Mouse (Mus musculus) urinary bladder, postnatal 4 days (tissue): ENCODE results near the gene Syne3.
A peak's percentile ranks its signal among the peaks of the same experiment; 100 is the strongest.

Experiments
- DNase-seq, 2 experiments: peaks; one replicate each; pipeline ENCODE4 v3.0.0; 2021 to 2022; ENCODE audit warnings: low spot score in 2 of 2

Syne3 gene

DNA sequence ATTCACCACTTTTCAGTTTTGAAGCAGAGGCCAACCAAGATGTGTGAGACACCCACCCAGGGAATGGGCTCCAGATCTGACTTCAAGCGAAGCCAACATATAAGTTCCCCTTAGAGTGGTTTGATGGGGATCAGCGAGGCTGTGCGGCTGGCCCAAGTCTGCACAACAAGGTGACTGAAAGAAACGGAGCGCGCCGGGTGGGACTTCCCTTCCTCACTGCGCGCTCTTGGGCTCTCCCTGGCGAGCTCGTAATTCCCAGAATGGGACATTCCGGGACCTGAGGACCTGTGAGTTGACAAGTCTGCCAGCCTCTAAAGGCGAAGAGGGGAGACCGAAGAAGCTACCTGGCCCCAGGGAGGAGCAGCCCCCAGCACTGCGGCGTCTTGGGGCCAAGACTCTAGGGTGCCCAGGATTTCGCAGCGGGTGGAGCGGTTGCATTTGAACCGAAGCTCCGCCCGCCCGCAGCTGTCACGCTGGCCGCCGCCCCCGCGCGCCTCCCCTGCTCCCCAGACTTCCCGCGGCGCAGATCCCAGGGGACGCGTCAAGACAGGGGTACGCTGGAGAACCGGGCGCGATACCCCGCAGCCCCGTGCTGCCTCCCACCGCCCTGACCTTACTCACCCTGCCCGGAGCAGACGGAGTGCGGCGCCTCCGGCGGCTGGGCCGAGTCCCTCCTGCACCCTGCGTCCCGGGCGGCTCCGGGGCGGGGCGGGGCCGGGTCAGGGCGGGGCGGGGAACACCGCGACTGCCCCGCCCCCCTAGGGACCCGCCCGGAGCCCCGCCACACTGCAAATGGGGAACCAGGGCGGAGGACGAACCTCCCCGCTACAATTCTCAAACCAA is at the start of gene Syne3:
Syne3 (minus strand) TSS at position 440 of the 843 bp plus-strand sequence.
- peak; percentile 71 to 73 for DNase-seq

DNA sequence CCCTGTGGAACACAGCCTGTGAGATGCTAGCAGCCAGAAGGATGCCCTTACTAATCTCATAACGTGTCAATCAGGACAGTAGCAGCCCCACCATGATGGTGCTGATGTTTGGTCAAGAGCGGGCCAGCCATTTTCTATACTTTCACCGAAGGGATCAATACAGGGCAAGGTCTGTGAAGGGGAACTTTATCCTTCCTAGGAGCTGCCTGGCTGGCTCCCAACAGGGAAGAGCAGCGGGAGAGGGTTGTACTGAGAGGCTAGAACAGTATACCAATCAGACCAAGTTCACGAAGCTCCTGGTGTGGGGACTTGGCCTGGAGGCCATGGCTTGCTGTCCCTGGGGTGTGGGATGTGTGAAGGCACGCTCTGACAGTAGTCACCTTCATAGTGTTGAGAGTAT is 45.7 kb upstream of the Syne3 start:
- no peak for DNase-seq

DNA sequence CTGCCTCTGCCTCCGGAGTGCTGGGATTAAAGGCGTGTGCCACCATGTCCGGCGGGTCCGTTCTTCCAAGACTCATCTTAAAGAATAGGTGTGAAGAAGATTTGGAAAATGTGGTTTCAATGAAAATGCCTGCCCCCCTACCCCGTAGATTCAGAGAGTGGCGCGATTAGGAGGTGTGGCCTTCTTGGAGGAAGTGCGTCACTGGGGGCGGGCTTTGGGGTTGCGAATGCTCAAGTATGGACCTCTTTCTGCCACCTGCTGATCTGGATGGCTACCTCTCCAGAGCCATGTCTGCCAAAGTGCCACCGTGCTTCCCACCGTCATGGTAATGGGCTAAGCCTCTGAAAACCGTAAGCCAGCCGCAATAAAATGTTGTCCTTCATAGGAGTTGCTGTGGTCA is 44.4 kb upstream of the Syne3 start:
- no peak for DNase-seq

DNA sequence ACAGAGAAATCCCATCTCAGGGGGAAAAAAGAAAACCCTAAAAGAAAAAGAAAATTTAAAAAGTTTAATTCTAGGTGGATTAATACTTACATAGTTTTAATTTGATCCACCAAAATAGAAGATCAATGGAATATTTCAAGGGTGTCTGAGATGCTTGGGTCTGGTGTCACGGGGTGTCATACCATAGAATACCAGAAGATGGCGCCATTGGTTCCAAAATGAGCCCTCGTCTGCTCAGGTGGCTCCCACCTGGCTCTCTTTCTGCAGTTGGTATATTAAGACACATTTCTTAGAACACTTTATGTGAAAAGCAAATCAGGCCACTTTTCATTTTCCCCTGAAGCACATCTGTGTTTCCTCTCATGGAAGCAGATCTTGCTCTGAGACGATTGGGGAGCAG is 41.3 kb upstream of the Syne3 start:
- no peak for DNase-seq

DNA sequence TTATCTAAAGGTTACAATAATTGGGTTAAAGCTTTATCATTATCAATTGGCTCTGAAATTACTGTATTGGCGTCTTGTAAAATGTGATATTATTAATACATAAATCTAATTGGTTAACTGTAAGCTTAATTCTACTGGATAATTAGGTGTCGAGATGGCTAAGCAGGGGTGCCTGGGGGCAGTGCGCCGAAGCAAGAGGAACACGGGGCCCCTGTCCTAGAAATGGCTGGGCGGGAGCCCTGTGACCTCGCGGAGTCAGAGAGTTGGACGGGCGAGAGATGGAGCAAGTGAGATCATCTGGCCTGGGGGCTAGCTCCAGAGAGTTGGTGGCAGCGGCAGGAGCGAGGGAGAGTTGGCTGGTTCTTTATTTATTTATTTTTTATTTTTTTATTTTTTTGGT is 40.2 kb upstream of the Syne3 start:
- DNase-seq, result no peak

DNA sequence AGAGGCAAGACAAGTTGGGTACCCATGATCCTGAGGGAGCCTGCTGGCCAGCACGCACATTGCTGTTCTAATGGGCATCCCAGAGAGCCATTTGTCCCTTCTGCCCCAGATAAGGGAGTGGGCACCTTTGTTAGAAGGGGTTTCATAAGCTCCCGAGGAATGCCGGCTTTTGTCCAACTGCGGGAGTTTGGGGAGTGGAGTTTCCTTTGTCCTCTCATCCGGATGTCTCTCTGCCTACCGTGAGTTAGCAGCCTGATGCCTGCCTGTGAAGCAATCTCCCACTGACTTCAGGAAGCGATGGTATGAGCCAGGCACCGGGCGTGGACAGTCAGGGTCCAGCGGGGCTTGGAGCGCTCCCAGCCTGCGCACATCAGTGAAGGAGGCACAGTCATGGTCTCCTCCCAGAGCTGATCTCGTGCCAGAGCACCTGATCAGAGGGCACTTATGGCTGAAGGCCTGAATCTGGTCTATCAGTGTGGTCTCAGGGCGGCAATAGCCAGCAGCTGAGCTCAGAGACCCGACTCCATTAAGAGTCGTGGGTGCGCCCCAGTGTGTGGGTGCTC is 38.8 kb upstream of the Syne3 start:
- no peak for DNase-seq

DNA sequence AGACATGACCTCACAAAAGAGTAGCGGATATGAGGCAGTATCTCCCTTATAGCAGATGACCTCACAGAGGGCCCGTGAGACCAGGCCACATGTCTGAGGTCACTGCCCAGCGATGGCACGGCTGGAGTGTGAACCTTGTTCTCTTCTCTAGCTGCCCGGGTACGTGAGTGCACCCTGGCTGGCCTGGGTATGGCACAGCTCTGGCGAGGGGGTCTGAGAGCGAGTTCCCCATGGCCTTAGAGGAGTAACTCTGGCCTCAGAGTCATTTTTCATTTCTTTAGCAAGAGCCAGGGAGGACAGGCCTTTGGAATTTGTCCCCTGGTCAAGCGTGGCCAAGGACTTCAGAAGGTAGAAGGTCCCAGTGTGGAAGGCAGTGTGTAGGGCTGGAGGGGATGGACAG is 35.2 kb upstream of the Syne3 start:
- no peak for DNase-seq

DNA sequence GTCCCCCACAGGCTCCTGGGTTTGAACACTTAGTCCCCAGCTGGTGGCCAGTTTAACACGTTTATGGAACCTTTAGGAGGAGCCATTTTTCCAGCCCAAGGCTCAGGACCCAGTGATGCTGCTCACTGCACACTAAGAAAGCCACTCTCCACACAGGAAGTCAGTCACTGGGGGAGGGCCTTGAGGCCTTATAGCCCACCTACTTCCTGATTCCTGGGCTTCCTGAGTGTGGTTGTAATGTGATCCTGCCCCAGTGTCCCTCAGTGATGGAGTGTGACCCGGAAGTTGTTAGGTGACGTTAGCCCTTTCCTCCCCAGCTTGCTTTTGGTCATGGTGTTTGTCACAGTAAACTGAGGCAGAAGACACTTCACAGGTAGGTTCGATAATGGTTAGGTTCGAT is 33.5 kb upstream of the Syne3 start:
- no peak for DNase-seq

DNA sequence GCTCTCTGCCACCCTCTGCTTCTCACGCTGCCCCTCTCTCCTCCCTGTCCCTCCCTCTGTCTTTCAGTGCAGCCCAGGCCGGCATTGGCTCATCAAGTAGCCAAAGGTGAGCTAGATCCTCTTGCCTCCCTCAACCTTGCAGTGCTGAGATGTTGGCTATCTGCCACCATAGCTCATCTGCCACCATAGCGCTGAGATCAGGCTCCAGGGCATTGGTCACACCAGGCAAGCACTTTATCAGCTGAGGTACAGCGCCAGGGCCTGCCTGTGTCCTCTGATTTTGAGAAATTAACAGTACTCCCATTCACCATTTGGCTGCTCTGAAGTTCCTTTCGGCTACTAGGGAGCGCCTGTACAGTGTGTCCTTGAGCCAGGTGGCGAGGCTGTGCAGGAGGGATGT is 31.3 kb upstream of the Syne3 start:
- DNase-seq, result no peak

DNA sequence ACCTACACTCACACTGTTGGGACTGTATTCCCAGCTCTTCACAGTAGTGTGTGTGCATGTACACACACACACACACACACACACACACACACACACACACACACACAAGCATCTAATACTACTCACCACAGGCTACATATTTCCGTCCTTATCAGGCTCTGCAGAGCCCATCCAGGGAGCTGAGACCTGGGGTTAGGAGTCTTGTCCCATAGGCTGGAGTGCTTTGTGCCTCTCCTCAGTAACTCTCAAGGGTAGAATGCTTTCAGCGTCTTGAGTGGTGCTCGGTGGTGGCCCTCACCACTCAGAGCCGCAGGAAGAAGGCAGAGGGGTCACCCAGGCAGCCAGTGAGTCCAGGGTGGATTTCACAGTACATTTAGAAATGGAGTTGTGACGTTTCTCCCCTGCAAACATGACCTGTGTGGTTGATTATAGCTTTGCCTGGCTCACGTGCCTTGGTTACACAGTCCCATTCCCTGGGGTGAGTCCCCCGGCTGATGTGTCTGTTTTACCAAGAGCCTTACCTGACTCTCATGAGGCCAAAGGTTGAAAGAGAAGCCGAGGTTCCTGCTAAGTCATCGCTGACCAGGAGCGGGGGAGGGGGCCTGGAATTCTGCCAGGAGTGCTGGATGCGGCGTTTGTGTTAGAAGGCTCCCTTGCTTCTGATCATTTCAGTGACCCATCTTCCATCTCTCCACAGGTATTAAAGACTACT is 30.1 kb upstream of the Syne3 start:
- DNase-seq, result no peak

DNA sequence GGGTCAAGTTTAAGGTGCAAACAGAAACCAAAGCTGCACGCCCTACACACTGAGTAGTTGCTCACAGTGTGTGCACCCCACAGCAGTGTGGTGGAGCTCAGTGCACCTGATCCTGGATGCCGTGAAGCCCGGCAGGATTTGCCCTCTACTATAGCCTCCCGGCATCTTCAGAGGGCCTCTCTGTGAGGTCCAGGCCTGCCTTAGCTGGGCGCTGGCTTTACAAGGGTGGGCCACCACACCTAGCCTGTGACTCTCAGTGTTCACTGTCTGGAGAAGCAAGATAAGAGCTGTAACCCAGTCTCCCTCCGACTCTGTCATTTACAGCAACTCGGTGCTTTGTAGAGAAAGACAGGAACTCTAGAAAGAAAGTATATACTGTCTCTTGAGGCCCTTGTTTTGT is 29.3 kb upstream of the Syne3 start:
- no peak for DNase-seq

DNA sequence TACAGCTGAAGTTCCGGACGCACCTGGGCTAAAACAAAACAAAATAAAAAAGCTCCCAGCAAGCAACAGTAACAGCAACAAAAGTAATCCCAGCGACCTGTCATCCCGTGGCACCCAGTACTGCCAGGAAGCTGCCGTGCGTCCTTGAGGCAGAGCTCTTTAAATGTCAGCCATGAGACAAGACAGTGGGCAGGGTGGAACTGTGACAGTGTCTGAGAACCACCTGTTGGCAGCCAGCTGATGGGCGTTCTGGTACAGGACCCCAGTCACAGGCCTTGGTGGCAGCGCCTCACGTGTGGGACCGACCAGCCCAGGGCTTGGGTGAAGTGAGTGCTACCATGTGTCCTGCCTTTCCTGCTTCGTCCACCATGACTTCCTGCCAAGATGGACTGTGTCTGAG is 28.6 kb upstream of the Syne3 start:
- DNase-seq, result no peak

DNA sequence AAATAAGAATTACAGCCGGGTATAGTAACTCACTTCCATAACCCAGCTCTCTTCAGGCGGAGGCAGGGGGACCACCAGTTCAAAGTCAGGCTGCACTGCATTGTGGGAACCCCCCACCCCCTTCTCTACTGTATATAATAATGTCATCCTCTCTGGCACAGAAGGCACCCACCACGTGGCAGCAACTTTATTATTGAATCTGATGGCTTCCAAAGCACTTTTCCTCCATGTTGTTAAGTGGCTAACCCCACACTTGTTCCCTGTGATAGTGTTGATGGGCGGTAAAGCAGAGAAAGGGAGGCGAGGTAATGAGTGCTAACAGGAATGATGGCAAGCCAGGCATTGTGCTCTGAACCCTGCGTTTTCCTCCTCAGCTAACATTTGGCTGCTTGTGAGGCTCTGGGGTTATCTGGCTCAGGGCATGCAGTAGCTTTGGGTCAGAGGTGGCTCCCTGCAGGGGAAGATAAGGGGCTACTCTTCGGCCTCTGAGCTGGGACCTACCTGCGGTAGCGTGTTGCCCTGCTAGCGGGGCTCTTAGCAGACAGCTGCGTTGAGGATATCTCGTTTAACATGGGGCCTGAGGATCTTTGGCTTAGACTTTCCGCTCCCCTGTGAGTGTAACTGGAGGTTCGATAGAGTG is 24.6 kb upstream of the Syne3 start:
- DNase-seq, result no peak

DNA sequence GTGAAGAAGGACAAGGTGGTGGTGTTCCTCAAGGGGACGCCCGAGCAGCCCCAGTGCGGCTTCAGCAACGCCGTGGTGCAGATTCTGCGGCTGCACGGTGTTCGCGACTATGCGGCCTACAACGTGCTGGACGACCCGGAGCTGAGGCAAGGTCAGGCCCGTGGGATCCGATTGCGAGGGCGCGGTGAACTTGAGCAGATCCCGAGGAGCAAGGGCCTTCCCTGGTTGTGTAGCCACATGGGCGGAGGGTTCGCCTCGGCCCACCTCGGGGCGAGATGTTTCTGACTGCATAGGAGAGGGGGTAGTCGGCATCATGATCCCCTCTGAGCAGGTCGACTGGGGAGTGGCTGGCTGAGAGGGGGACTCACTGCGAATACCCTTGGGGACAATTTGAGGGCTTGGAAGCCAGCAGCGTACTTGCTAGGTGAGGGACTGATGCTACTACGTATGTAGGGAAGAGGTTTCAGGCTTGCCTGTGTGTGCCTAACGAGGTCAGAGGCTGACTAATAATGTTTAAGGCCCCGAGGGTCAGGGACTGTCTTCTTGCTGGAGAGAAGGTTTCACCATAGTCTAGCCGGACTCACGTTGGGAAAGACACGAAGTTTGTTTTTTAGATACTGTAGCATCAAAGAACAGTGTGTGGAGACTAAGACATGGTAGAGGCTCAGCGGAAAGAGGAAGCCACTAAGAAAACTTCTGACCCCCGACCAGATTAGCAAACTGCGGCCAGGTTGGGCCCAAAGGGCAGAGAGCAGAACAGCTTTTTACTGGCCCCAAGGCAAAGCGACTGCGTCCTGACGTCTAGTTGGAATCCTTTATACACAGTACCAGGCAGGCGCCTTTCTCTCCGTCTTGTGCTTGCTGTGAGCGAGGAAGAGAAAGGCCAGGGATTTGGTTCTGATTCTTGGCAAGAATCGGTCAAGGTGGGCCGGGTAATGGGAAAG is 23.5 kb upstream of the Syne3 start:
- no peak for DNase-seq

DNA sequence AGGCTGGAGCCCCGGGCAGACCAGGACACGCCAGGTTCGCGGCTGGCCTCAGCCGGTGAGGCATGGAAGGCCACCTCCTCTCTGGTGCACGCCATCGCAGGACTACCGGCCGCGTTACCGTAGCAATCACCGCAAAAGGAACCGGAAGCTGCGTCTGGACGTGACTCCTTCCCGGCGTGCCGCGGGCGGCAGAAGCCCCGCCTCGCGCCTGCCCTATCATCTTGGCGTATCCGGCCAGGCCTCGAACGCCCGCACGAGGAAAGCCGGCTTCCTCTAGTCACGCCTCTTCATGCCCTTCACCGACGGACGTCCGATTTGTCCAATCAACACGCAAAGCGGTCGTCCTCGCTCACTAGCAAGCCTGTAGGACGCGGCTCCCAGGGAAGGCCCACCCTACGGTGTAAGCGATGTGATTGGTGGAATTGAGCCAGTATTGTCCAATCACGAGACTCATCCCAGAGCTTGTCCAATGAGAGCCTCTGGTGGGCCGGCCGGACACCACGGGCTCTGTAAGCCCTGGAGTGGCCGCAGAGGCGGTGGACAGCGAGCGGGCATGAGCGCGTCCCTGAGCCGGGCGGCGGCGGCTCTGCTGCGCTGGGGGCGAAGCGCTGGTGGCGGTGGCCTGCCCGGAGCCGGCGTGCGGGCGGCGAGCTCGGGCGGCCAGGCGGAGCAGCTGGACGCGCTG is 22.7 kb upstream of the Syne3 start, which contains the start of gene Glrx5:
Glrx5 (plus strand) TSS at position 542 of the 685 bp plus-strand sequence.
- DNase-seq, result peak; percentile 98 to 99

DNA sequence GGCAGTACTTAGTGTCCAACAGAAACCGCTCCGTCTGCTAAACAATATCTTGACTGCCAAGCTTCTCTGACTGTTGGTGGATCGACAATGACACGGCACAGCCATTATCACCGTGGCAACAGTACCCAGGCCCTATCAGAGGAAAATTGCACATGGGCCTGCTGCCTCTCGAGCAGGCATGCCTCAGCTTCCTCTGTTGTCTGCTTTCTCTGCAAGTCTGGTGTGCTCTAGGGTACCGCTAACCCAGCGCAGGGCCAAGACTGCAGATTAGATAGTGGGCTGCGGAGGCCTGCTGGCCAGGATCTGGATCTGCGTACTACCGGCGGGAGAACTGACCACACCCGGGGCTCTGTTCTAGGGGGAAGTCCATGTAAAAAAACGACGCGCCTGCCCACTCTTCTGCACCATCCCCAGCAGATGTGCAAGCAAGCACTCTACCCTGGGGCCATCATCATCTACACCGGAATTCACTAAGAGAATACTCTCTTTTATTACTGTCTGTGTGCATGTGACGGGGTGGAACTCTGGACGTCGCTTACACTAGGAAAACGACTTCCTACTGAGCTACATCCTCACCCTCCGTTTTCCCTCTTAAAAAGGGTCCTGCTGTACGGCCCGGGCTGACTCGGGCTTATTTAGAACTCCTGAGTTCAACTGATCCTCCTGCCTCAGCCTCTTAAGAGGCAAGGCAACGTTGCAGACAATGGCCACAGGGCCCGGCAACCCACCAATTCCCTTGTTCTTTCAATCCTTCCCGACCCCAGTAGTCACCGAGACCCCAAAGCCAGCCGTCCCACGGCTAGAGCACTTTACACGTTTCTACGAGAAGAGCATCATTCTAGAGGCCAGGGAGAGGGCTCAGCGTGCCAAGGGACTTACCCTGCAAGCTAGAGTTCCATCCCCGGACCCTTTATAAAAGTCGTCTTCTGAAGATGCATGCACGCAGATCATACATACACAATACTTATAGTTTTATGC is 21.8 kb upstream of the Syne3 start:
- DNase-seq, result no peak

DNA sequence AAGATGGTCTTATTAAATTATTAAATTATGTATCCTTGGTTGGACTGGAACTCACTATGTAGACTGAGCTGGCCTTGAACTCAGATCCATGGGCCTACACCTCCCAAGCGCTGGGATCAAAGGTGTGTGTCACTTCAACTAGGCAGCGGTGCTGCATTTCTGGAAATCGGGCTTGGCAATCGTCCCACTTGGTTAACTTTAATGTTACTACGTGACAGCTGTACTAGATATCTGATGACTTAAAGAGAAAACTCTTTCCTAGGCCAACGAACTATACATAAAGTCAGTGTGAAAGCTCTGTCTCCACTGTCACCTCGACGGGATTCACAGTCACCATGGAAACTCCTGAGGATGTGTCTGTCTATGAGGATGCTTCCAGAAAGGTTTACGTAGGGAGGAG is 20.3 kb upstream of the Syne3 start:
- DNase-seq, result no peak

DNA sequence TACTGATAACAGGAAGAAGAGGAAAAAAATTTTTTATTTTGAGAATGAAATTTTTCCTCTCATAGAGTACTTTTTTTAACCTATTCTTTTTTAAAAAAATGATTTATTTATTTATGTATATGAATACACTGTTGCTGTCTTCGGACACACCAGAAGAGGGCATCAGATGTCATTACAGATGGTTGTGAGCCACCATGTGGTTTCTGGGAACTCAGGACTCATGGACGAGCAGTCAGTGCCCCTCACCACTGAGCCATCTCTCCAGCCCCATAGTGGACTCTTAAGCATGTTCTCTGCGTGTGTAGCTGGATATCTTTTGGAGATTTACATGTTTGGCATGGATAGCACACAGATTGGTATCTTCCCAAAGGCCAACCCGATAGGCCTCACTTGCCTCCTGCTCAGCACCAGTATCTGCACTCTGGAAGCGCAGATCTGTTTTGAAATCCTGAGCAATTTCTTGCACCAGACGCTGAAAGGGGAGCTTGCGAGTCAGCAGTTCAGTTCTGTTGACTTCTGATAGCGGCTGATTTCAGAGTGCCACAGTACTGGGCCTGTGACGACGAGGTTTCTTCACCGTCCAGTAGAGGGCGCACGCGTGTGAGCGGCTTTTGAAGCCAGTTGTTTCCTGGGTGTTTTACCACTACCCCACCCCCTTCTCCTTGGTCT is 17.8 kb upstream of the Syne3 start:
- DNase-seq, result peak; percentile 54 to 78
